Mouse (Mus musculus) brain, adult 2 months (tissue): ENCODE results near the gene Ccni.

Experiments used
- DNase-seq: peaks from one replicate; pipeline ENCODE4 v3.0.0; 2011; ENCODE audit warnings: low read depth, low spot score

Ccni gene

DNA sequence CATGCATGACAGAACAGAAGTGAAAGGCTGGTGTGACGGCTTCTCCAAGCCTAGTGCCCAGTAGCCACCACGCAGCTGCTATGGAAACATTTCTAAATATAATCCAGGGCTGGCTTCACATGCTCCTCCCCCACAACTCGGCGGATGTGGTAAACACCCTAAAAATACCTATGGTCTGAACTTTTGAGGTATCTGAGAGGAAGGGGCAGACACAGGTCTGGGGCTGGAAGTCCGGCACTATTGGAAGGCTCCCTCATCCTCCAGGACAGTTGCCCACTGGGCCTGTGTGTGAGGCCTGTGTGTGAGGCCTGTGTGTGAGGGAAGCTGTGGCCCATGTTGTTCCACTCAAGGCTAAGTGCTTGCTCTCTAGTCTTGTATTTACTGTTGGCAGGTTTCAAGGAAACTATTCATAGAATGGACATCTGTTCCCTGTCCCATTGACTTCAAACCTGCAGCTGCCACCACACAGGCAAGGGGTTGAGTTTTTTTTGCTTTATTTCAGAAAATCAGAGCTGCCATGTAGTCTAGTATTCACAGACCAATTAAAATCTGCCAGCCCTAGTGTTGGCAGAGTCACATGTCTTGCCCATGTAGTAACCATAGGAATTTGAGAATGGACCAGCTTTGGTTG lies 69.2 kb downstream of the Ccni start:
- peak; percentile 73 for DNase-seq

DNA sequence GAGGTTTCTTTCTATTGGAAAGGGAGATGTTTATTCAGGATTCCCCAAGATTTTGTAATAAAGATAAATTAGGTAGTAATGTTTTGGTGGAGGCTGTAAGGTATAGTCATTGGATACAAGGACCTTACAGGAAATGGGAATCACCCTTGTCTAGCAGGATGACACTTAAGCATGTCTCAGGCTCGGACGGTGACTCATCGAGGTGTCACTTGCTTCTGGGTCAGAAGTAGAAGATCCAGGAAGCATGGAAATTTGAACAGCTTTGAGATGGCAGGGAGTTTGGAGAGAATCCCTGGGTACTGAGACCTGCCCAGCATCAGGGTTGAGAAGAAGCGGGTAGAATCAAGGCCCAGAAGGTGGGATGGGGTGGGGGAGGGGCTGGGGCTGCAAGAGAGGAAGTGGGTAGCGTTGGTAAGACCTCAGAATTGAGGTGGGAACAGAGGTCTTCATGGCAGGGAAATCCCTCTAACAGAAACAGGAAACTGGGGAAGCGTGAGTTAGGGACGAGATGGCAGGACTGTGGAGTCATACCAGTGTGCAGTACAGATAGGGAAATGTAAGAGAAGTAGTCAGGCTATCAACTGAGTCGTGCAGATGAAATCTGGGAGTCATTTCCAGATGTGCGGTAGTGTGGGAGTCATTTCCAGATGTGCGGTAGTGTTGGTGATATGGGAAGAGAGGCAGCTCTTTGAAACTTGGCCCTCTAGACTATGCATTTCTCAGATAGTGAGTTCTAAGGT lies 70.8 kb downstream of the Ccni start:
- peak; percentile 40 for DNase-seq

DNA sequence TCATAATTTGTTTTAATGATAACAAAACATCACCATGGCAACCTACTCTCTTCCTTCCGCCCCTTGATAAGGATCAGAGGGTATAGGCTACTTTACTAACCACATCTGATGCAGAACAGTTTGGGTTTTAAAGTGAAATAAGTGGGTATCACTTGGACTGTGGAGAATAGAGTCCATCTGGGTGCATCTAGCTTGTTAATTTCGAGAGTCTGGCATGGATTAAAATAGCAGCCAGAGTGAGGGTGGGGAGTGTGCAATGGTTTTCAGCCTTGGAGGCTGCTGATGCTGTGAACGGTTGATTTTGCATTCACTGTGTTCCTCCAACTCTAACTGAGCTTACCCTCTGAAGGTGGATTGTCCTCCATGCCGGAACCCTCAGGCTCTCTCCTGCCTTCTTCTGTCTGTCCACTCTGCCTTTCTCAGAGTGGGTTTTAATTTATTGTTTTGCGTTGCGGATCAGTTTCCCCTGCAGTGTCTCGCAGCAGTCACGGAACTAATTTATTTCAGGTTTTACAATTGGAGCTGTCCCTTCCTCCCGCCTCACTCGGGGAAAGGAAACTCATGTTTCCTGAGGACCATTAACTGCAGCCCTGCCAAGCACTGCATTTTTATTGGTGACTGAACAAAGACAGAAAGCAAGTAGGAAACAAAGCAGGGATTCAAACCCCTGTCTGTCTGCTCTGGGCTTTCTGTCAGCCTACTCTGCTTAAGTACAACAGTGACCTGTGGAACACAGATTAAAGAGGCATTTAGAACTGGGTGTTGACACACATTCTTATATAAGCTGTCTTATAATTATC lies 72.7 kb downstream of the Ccni start:
- peak; percentile 86 for DNase-seq
